Mouse (Mus musculus): Measurements from ENCODE around the gene Pip4k2b. TPM values are rescaled to one million over a fixed set of nuclear protein-coding genes. Genes with fewer than 3 reads are reported as not detected.
A peak's percentile ranks its signal among the peaks of the same experiment; 100 is the strongest.

Gene Pip4k2b
- polyA plus RNA-seq, 1 experiment from 2014 or later: 1.5 TPM

- WGBS: 69% methylated on average over 15 of the region's 15 CpGs
- Histone ChIP-seq H3K27ac (replicated peaks) (peak overlapping the region; percentile 75), H3K4me1 (peaks cover 44% of the 10 kb centered on the region), H3K4me3 (peak overlapping the region; percentile 27), H3K27me3 (ENCODE audit: low read depth, poor library complexity, severe bottlenecking) (peaks cover 4% of the 10 kb centered on the region; the same call in 1 of the 2 replicates), H3K36me3 (peaks cover 95% of the 10 kb centered on the region), H3K9me3 (replicated peaks) (no peaks in the 10 kb centered on the region)
- no peak for DNase-seq (ENCODE audit: low spot score)
Observed at GRCm38 (mm10) chr11:97678301-97678700, 66.2 kb downstream of the Pip4k2b start.

GRCm38 (mm10) chr11:97677842-97678241, 66.7 kb downstream of the Pip4k2b start:
- H3K4me1 ChIP-seq: peaks cover 44% of the 10 kb centered on the region
- peak overlapping the region; percentile 75 for H3K27ac ChIP-seq (replicated peaks)
- peak overlapping the region; percentile 27 for H3K4me3 ChIP-seq
- peaks cover 98% of the 10 kb centered on the region for H3K36me3 ChIP-seq
- H3K27me3 ChIP-seq (ENCODE audit: low read depth, poor library complexity, severe bottlenecking): peaks cover 4% of the 10 kb centered on the region; the same call in 1 of the 2 replicates
- H3K9me3 ChIP-seq (replicated peaks): no peaks in the 10 kb centered on the region
- DNase-seq (ENCODE audit: low spot score): no peak
- 25% methylated on average over 8 of the region's 8 CpGs for WGBS

- no peaks in the 10 kb centered on the region for H3K9me3 ChIP-seq (replicated peaks)
- peaks cover 44% of the 10 kb centered on the region for H3K4me1 ChIP-seq
- peak overlapping the region; percentile 75; the same call in 1 of the 2 replicates for H3K27ac ChIP-seq (replicated peaks)
- 50% methylated on average over 15 of the region's 15 CpGs for WGBS
- no peak for DNase-seq (ENCODE audit: low spot score)
- H3K4me3 ChIP-seq: 0 out of 2 replicates have a peak overlapping the region, but pooled peaks have one; percentile 27
- peaks cover 4% of the 10 kb centered on the region; the same call in 1 of the 2 replicates for H3K27me3 ChIP-seq (ENCODE audit: low read depth, poor library complexity, severe bottlenecking)
- peaks cover 99% of the 10 kb centered on the region for H3K36me3 ChIP-seq
Observed at GRCm38 (mm10) chr11:97677381-97677780, 67.1 kb downstream of the Pip4k2b start.

GRCm38 (mm10) chr11:97676050-97676754, 68.3 kb downstream of the Pip4k2b start:
- no peak for DNase-seq (ENCODE audit: low spot score)

GRCm38 (mm10) chr11:97673148-97673547, 71.4 kb downstream of the Pip4k2b start:
- peaks cover 4% of the 10 kb centered on the region; the same call in 1 of the 2 replicates for H3K27me3 ChIP-seq (ENCODE audit: low read depth, poor library complexity, severe bottlenecking)
- no peaks in the 10 kb centered on the region for H3K9me3 ChIP-seq (replicated peaks)
- DNase-seq (ENCODE audit: low spot score): no peak
- H3K4me3 ChIP-seq: no peak overlapping the region
- WGBS: 75% methylated on average over 11 of the region's 11 CpGs
- H3K4me1 ChIP-seq: peaks cover 62% of the 10 kb centered on the region
- peaks cover 100% of the 10 kb centered on the region for H3K36me3 ChIP-seq
- no peak overlapping the region for H3K27ac ChIP-seq (replicated peaks)

More at GRCm38 (mm10) chr11:97676050-97676754, 68.3 kb downstream of the Pip4k2b start:
- no peak overlapping the region for H3K4me3 ChIP-seq
- peaks cover 99% of the 10 kb centered on the region for H3K36me3 ChIP-seq
- peaks cover 4% of the 10 kb centered on the region; the same call in 1 of the 2 replicates for H3K27me3 ChIP-seq (ENCODE audit: low read depth, poor library complexity, severe bottlenecking)
- H3K27ac ChIP-seq (replicated peaks): peak overlapping the region; percentile 46
- WGBS: 75% methylated on average over 15 of the region's 15 CpGs
- peaks cover 47% of the 10 kb centered on the region for H3K4me1 ChIP-seq
- no peaks in the 10 kb centered on the region for H3K9me3 ChIP-seq (replicated peaks)

- WGBS: 28% methylated on average over 2 of the region's 2 CpGs
Observed at GRCm38 (mm10) chr11:97671177-97671527, 73.4 kb downstream of the Pip4k2b start.

GRCm38 (mm10) chr11:97670234-97671176, 74.0 kb downstream of the Pip4k2b start:
- H3K27ac ChIP-seq (replicated peaks): no peak overlapping the region
- H3K36me3 ChIP-seq: peaks cover 100% of the 10 kb centered on the region
- H3K4me3 ChIP-seq: no peak overlapping the region

More at GRCm38 (mm10) chr11:97671177-97671527, 73.4 kb downstream of the Pip4k2b start:
- peaks cover 4% of the 10 kb centered on the region; the same call in 1 of the 2 replicates for H3K27me3 ChIP-seq (ENCODE audit: low read depth, poor library complexity, severe bottlenecking)
- no peak for DNase-seq (ENCODE audit: low spot score)
- H3K27ac ChIP-seq (replicated peaks): no peak overlapping the region
- no peak overlapping the region for H3K4me3 ChIP-seq
- H3K4me1 ChIP-seq: peaks cover 46% of the 10 kb centered on the region
- H3K36me3 ChIP-seq: peaks cover 100% of the 10 kb centered on the region
- H3K9me3 ChIP-seq (replicated peaks): no peaks in the 10 kb centered on the region

GRCm38 (mm10) chr11:97669829-97670228, 74.7 kb downstream of the Pip4k2b start:
- DNase-seq (ENCODE audit: low spot score): no peak
- peaks cover 100% of the 10 kb centered on the region for H3K36me3 ChIP-seq
- H3K27ac ChIP-seq (replicated peaks): peak overlapping the region; percentile 46; the same call in 1 of the 2 replicates

More at GRCm38 (mm10) chr11:97670234-97671176, 74.0 kb downstream of the Pip4k2b start:
- no peak for DNase-seq (ENCODE audit: low spot score)
- Histone ChIP-seq H3K27me3 (ENCODE audit: low read depth, poor library complexity, severe bottlenecking) (0 out of 2 replicates have a peak, but pooled peaks cover 4% of the 10 kb centered on the region), H3K9me3 (replicated peaks) (no peaks in the 10 kb centered on the region; the same call in 1 of the 2 replicates), H3K4me1 (peaks cover 43% of the 10 kb centered on the region)
- 66% methylated on average over 13 of the region's 13 CpGs for WGBS

GRCm38 (mm10) chr11:97669268-97669667, 75.2 kb downstream of the Pip4k2b start:
- H3K4me1 ChIP-seq: peaks cover 55% of the 10 kb centered on the region
- H3K9me3 ChIP-seq (replicated peaks): no peaks in the 10 kb centered on the region; the same call in 1 of the 2 replicates
- WGBS: 53% methylated on average over 15 of the region's 15 CpGs
- H3K36me3 ChIP-seq: peaks cover 96% of the 10 kb centered on the region
- peak overlapping the region; percentile 46; the same call in 1 of the 2 replicates for H3K27ac ChIP-seq (replicated peaks)
- no peaks in the 10 kb centered on the region for H3K27me3 ChIP-seq (ENCODE audit: low read depth, poor library complexity, severe bottlenecking)
- H3K4me3 ChIP-seq: peak overlapping the region; percentile 24; the same call in 1 of the 2 replicates
- no peak for DNase-seq (ENCODE audit: low spot score)

More at GRCm38 (mm10) chr11:97669829-97670228, 74.7 kb downstream of the Pip4k2b start:
- Histone ChIP-seq H3K27me3 (ENCODE audit: low read depth, poor library complexity, severe bottlenecking) (0 out of 2 replicates have a peak, but pooled peaks cover 1% of the 10 kb centered on the region), H3K4me3 (no peak overlapping the region), H3K4me1 (peaks cover 50% of the 10 kb centered on the region), H3K9me3 (replicated peaks) (no peaks in the 10 kb centered on the region; the same call in 1 of the 2 replicates)
- WGBS: 45% methylated on average over 6 of the region's 6 CpGs

GRCm38 (mm10) chr11:97668160-97668559, 76.3 kb downstream of the Pip4k2b start:
- H3K36me3 ChIP-seq: peaks cover 85% of the 10 kb centered on the region
- no peak for DNase-seq (ENCODE audit: low spot score)
- H3K27me3 ChIP-seq (ENCODE audit: low read depth, poor library complexity, severe bottlenecking): no peaks in the 10 kb centered on the region
- WGBS: 91% methylated on average over 7 of the region's 7 CpGs
- H3K4me1 ChIP-seq: peaks cover 63% of the 10 kb centered on the region
- no peaks in the 10 kb centered on the region; the same call in 1 of the 2 replicates for H3K9me3 ChIP-seq (replicated peaks)
- H3K27ac ChIP-seq (replicated peaks): no peak overlapping the region
- H3K4me3 ChIP-seq: no peak overlapping the region

- DNase-seq (ENCODE audit: low spot score): no peak
- H3K27ac ChIP-seq (replicated peaks): no peak overlapping the region
- peaks cover 71% of the 10 kb centered on the region for H3K36me3 ChIP-seq
- H3K27me3 ChIP-seq (ENCODE audit: low read depth, poor library complexity, severe bottlenecking): peaks cover 9% of the 10 kb centered on the region
- H3K4me1 ChIP-seq: peaks cover 69% of the 10 kb centered on the region
- H3K9me3 ChIP-seq (replicated peaks): no peaks in the 10 kb centered on the region; the same call in 1 of the 2 replicates
- 94% methylated on average over 15 of the region's 15 CpGs for WGBS
- no peak overlapping the region for H3K4me3 ChIP-seq
Observed at GRCm38 (mm10) chr11:97666794-97667193, 77.7 kb downstream of the Pip4k2b start.

GRCm38 (mm10) chr11:97666221-97666620, 78.3 kb downstream of the Pip4k2b start:
- no peak for DNase-seq (ENCODE audit: low spot score)
- WGBS: 92% methylated on average over 7 of the region's 7 CpGs
- Histone ChIP-seq H3K9me3 (replicated peaks) (no peaks in the 10 kb centered on the region; the same call in 1 of the 2 replicates), H3K4me3 (peak overlapping the region; percentile 95; the same call in 1 of the 2 replicates), H3K27ac (replicated peaks) (no peak overlapping the region), H3K4me1 (peaks cover 73% of the 10 kb centered on the region), H3K36me3 (peaks cover 65% of the 10 kb centered on the region), H3K27me3 (ENCODE audit: low read depth, poor library complexity, severe bottlenecking) (peaks cover 15% of the 10 kb centered on the region)

Measured in midbrain, embryonic 10.5 days (tissue).